9 mouse cellular contexts compared by ENCODE assay signal in the genomic region with DNA sequence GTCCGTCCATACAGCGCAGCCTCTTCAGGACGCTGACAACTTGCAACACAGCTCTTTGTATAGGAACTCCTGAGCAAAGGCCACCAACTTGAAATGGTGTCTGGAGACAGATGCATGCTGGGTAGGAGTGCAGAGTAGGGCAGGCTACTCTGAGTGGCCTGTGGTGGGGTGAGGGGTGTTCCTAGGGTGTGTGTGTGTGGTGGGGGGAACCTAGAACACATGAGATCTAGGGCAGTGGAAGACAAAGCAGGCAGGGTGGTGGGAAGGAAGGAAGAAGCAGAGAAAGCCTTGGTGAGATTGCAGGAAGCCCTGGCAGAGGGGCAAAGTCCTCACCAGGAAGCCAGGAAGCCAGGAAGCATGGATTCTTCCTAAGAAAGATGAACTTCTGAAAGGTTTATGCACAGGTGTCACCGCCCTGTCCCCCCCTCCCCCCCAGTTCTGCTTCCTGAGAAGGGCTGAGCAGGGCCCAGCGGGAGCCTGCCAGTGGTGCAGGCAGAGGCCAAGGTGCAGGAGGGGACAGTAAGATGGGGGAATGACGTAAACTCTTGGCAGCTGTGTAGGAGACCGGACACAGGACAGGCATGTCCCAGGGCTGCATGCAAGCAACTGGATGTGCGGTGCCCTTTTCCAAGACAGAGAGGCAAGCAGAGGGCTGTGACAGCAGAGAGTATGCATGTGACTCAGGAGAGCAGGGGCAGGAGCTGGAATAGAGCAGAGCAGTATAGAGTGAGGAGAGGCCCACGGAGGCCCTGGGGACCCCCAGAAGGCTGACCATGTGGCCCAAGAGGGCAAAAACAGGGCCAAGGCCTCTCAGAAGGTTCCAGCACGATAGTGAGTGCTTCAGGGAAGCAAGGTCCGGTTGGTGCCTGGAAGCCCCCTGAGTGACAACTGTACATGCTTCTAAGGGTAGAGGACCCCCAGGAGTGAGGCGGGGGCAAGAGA. TPM values are rescaled to one million over a fixed set of nuclear protein-coding genes. Genes with fewer than 3 reads are reported as not detected.
DNase-seq lines count a peak whose midpoint lies in the region; ATAC-seq lines count a peak whose summit lies in the region.
"Had no signal": no experiment of that assay in that cellular context is flagged by ENCODE, and none has a peak within 500 bp of the region (broad histone marks: within the 10 kb centered on the region; RNA-seq: fewer than 3 reads in every experiment).

No protein-coding gene starts in this region.

- H3K9me3 ChIP-seq in embryonic facial prominence, embryonic 13.5 days = no peaks in the 10 kb centered on the region
- no peaks in the 10 kb centered on the region for H3K9me3 ChIP-seq in midbrain, embryonic 10.5 days (replicated peaks)

- intact Hi-C loops in heart, postnatal 10 days (cut with DNase I) = no loop called here

- H3K4me3 ChIP-seq in embryonic facial prominence, embryonic 13.5 days = no peak overlapping the region
- peak overlapping the region; percentile 41 for H3K4me3 ChIP-seq in midbrain, embryonic 10.5 days

- peak; percentile 67 for DNase-seq in 3134 (ENCODE audit: extremely low read depth, insufficient read length, low spot score)
- peak; percentile 81 to 83 for DNase-seq in heart, postnatal 10 days
- peak; percentile 72 to 88 for DNase-seq in kidney, postnatal 36 days
- peak; percentile 46 for DNase-seq in midbrain, embryonic 10.5 days (ENCODE audit: low spot score)
- DNase-seq in left cerebral cortex, adult 18-20 months (ENCODE audit: low spot score in 2 of 2) = no peak
- DNase-seq in ovary, postnatal 14 days (ENCODE audit: low spot score) = no peak

- no peak for ATAC-seq in embryonic facial prominence, embryonic 13.5 days (ENCODE audit: insufficient number of reproducible peaks, insufficient read depth, low FRiP score, low TSS enrichment, low read depth)
- ATAC-seq in megakaryocyte progenitor cell, adult 5-6 weeks (replicated peaks; ENCODE audit: poor library complexity) = no peak

- WGBS in embryonic facial prominence, embryonic 13.5 days = 47% methylated on average over 12 of the region's 12 CpGs
- 40% methylated on average over 12 of the region's 12 CpGs for WGBS in midbrain, embryonic 10.5 days

- H3K4me1 ChIP-seq in embryonic facial prominence, embryonic 13.5 days = peaks cover 49% of the 10 kb centered on the region
- peaks cover 100% of the 10 kb centered on the region for H3K4me1 ChIP-seq in midbrain, embryonic 10.5 days

- peak overlapping the region; percentile 57; the same call in 1 of the 2 replicates for H3K9ac ChIP-seq in embryonic facial prominence, embryonic 13.5 days

- peak overlapping the region; percentile 47 for H3K4me2 ChIP-seq in embryonic facial prominence, embryonic 13.5 days

- H3K27me3 ChIP-seq in embryonic facial prominence, embryonic 13.5 days = no peaks in the 10 kb centered on the region
- peaks cover 8% of the 10 kb centered on the region for H3K27me3 ChIP-seq in midbrain, embryonic 10.5 days (ENCODE audit: low read depth, poor library complexity, severe bottlenecking)

- H3K27ac ChIP-seq in embryonic facial prominence, embryonic 13.5 days = peak overlapping the region; percentile 83
- H3K27ac ChIP-seq in midbrain, embryonic 10.5 days (replicated peaks) = peak overlapping the region; percentile 95

- H3K36me3 ChIP-seq in embryonic facial prominence, embryonic 13.5 days = no peaks in the 10 kb centered on the region
- peaks cover 47% of the 10 kb centered on the region for H3K36me3 ChIP-seq in midbrain, embryonic 10.5 days

RNA-seq across cellular contexts. Expression of a gene that starts 11.3 kb away (rescaled TPM):
- polyA plus RNA-seq in embryonic facial prominence, embryonic 13.5 days (2015; fragmentation: Nextera tagmentation; extraction: Ambion mirVana) = 13.8 and 17.7 TPM in 2 replicates
- total RNA-seq in heart, postnatal 10 days (2021) = 10 to 100 TPM; 56.4 to 62.4 TPM
- 125 and 158 TPM in 2 replicates for polyA plus RNA-seq in midbrain, embryonic 10.5 days (2016; fragmentation: Nextera tagmentation; extraction: Ambion mirVana)
- 1 to 10 TPM; 4.6 to 9.5 TPM for total RNA-seq in left cerebral cortex, adult 18-20 months (2021)
- total RNA-seq in megakaryocyte progenitor cell, adult 5-6 weeks (2015) = 0.02 TPM in 1 of 2 replicates, not detected in the other
- 0.20 TPM in 1 of 2 replicates, not detected in the other for total RNA-seq in megakaryocyte progenitor cell, adult 5-6 weeks (2017)

RNA-seq across cellular contexts. Expression of a gene that starts 17.9 kb away (rescaled TPM):
- polyA plus RNA-seq in embryonic facial prominence, embryonic 13.5 days (2015; fragmentation: Nextera tagmentation; extraction: Ambion mirVana) = 0.39 and 0.53 TPM in 2 replicates
- under 1 TPM in 1 of 2 experiments, not detected in 1; 0.17 TPM for total RNA-seq in heart, postnatal 10 days (2021)
- 0.41 and 0.86 TPM in 2 replicates for polyA plus RNA-seq in midbrain, embryonic 10.5 days (2016; fragmentation: Nextera tagmentation; extraction: Ambion mirVana)
- 100 to 1,000 TPM; 221 to 244 TPM for total RNA-seq in left cerebral cortex, adult 18-20 months (2021)
- total RNA-seq in megakaryocyte progenitor cell, adult 5-6 weeks (2015) = not detected in 2 replicates
- not detected in 2 replicates for total RNA-seq in megakaryocyte progenitor cell, adult 5-6 weeks (2017)
- total RNA-seq: hematopoietic stem cell, adult 5-6 weeks had no signal

RNA-seq across cellular contexts. Expression of a gene that starts 33.7 kb away (rescaled TPM):
- 345 and 370 TPM in 2 replicates for polyA plus RNA-seq in embryonic facial prominence, embryonic 13.5 days (2015; fragmentation: Nextera tagmentation; extraction: Ambion mirVana)
- under 1 TPM; 0.57 to 0.81 TPM for total RNA-seq in heart, postnatal 10 days (2021)
- polyA plus RNA-seq in midbrain, embryonic 10.5 days (2016; fragmentation: Nextera tagmentation; extraction: Ambion mirVana) = 562 and 684 TPM in 2 replicates
- 1 to 10 TPM; 7.9 to 8.4 TPM for total RNA-seq in left cerebral cortex, adult 18-20 months (2021)
- total RNA-seq in megakaryocyte progenitor cell, adult 5-6 weeks (2015) = not detected in 2 replicates
- not detected in 2 replicates for total RNA-seq in megakaryocyte progenitor cell, adult 5-6 weeks (2017)
- total RNA-seq: hematopoietic stem cell, adult 5-6 weeks had no signal

RNA-seq across cellular contexts. Expression of a gene that starts 45.2 kb away (rescaled TPM):
- polyA plus RNA-seq in embryonic facial prominence, embryonic 13.5 days (2015; fragmentation: Nextera tagmentation; extraction: Ambion mirVana) = 0.15 TPM in 1 of 2 replicates, not detected in the other
- total RNA-seq in heart, postnatal 10 days (2021) = not detected
- 0.10 TPM in 1 of 2 replicates, not detected in the other for polyA plus RNA-seq in midbrain, embryonic 10.5 days (2016; fragmentation: Nextera tagmentation; extraction: Ambion mirVana)
- 10 to 100 TPM; 22.6 to 24.1 TPM for total RNA-seq in left cerebral cortex, adult 18-20 months (2021)
- not detected in 2 replicates for total RNA-seq in megakaryocyte progenitor cell, adult 5-6 weeks (2015)
- not detected in 2 replicates for total RNA-seq in megakaryocyte progenitor cell, adult 5-6 weeks (2017)
- total RNA-seq: hematopoietic stem cell, adult 5-6 weeks had no signal

RNA-seq across cellular contexts. Expression of a gene that starts 51.6 kb away (rescaled TPM):
- 21.1 and 25.2 TPM in 2 replicates for polyA plus RNA-seq in embryonic facial prominence, embryonic 13.5 days (2015; fragmentation: Nextera tagmentation; extraction: Ambion mirVana)
- 1 to 10 TPM; 6.8 to 7.0 TPM for total RNA-seq in heart, postnatal 10 days (2021)
- 18.6 and 21.6 TPM in 2 replicates for polyA plus RNA-seq in midbrain, embryonic 10.5 days (2016; fragmentation: Nextera tagmentation; extraction: Ambion mirVana)
- 10 to 100 TPM; 19.2 to 21.2 TPM for total RNA-seq in left cerebral cortex, adult 18-20 months (2021)
- 10.3 and 11.1 TPM in 2 replicates for total RNA-seq in megakaryocyte progenitor cell, adult 5-6 weeks (2015)
- 13.2 and 16.2 TPM in 2 replicates for total RNA-seq in megakaryocyte progenitor cell, adult 5-6 weeks (2017)

Comparison
In these comparisons a context has a peak if more than half of its experiments do, and no peak if none do; other contexts are left out.
1. DNase-seq: peak in 3134 (single experiment), heart, postnatal 10 days (2 of 2), kidney, postnatal 36 days (2 of 2) and midbrain, embryonic 10.5 days (single experiment); none in left cerebral cortex, adult 18-20 months (0 of 2) and ovary, postnatal 14 days (single experiment).
2. RNA of a gene that starts 11.3 kb away (total RNA-seq): 56.4 to 62.4 TPM in heart, postnatal 10 days and 4.6 to 9.5 TPM in left cerebral cortex, adult 18-20 months; 0.02 to 0.20 TPM in megakaryocyte progenitor cell, adult 5-6 weeks; every median in the first group is over 4 times any median in the second.
3. RNA of a gene that starts 17.9 kb away (total RNA-seq): 221 to 244 TPM in left cerebral cortex, adult 18-20 months; 0.17 TPM in heart, postnatal 10 days and not detected in megakaryocyte progenitor cell, adult 5-6 weeks; every median in the first group is over 100 times any median in the second.
4. RNA of a gene that starts 33.7 kb away (total RNA-seq): 7.9 to 8.4 TPM in left cerebral cortex, adult 18-20 months; 0.57 to 0.81 TPM in heart, postnatal 10 days and not detected in megakaryocyte progenitor cell, adult 5-6 weeks; every median in the first group is over 4 times any median in the second.